13 mouse cellular contexts compared by ENCODE assay signal in genomic region chr11:108897034-108897433, GRCm38 (mm10). TPM values are rescaled to one million over a fixed set of nuclear protein-coding genes. Genes with fewer than 3 reads are reported as not detected.
"Had no signal": no experiment of that assay in that cellular context is flagged by ENCODE, and none has a peak within 500 bp of the region (broad histone marks: within the 10 kb centered on the region; RNA-seq: fewer than 3 reads in every experiment).

No protein-coding gene starts in this region.

- H3K27ac ChIP-seq: limb, embryonic 10.5 days; liver, embryonic 13.5 days; lung, embryonic 15.5 days; macrophage; midbrain, embryonic 12.5 days had no signal

- H3K4me3 ChIP-seq: limb, embryonic 10.5 days; liver, embryonic 13.5 days; lung, embryonic 15.5 days; megakaryocyte, embryonic 14.5 days; midbrain, embryonic 12.5 days had no signal

- H3K4me1 ChIP-seq: liver, embryonic 13.5 days; megakaryocyte, embryonic 14.5 days had no signal

- H3K4me2 ChIP-seq: liver, embryonic 13.5 days; lung, embryonic 15.5 days; midbrain, embryonic 12.5 days had no signal

- H3K36me3 ChIP-seq: limb, embryonic 10.5 days; liver, embryonic 13.5 days; lung, embryonic 15.5 days; midbrain, embryonic 12.5 days had no signal

- H3K27me3 ChIP-seq: lung, embryonic 15.5 days had no signal

- H3K9ac ChIP-seq: liver, embryonic 13.5 days; liver, postnatal 0 days; lung, embryonic 15.5 days; midbrain, embryonic 12.5 days had no signal

- DNase-seq: kidney, postnatal 10 days; liver, embryonic 13.5 days; liver, postnatal 0 days; lung, postnatal 14 days; right cerebral cortex, postnatal 4 days; spleen, adult 18-20 months; thymus, adult 18-20 months; thymus, postnatal 14 days had no signal

- H3K9me3 ChIP-seq: limb, embryonic 10.5 days; liver, embryonic 13.5 days; lung, embryonic 15.5 days; megakaryocyte, embryonic 14.5 days; midbrain, embryonic 12.5 days had no signal

- ATAC-seq: liver, postnatal 0 days had no signal

RNA-seq across cellular contexts. Expression of gene Axin2, which starts 23.1 kb away (rescaled TPM):
- polyA plus RNA-seq: macrophage had no signal
